Mouse (Mus musculus) urinary bladder, adult 2 months (tissue): ENCODE results near the gene Pold1. TPM values are rescaled to one million over a fixed set of nuclear protein-coding genes. Genes with fewer than 3 reads are reported as not detected.

ENCODE experiments used
- DNase-seq: peaks from one replicate; pipeline ENCODE4 v3.0.0; 2022; ENCODE audit warnings: low spot score
- polyA plus RNA-seq: library from polyadenylated mRNA; depleted of rRNA; stranded (reverse); fragments of >200 nt; gene quantifications from 2 replicates; pipeline ENCODE4 v1.2.3, GENCODE M21; 2012

The Pold1 gene
- polyA plus RNA-seq, 1 experiment: 19.7 TPM

GRCm38 (mm10) chr7:44525126-44525832 is 23.4 kb downstream of the Pold1 start:
- peak; percentile 61 for DNase-seq

GRCm38 (mm10) chr7:44524502-44524901 is 24.1 kb downstream of the Pold1 start, which contains the start of gene Mybpc2:
Mybpc2 (minus strand) TSS chr7:44524656.
- DNase-seq: no peak

- no peak for DNase-seq
Observed at GRCm38 (mm10) chr7:44523056-44523455, 25.6 kb downstream of the Pold1 start.

GRCm38 (mm10) chr7:44521710-44522109 is 26.9 kb downstream of the Pold1 start:
- DNase-seq: no peak

GRCm38 (mm10) chr7:44520990-44521389 is 27.7 kb downstream of the Pold1 start:
- no peak for DNase-seq

GRCm38 (mm10) chr7:44519240-44519913 is 29.3 kb downstream of the Pold1 start:
- no peak for DNase-seq

- no peak for DNase-seq
Observed at GRCm38 (mm10) chr7:44507491-44507890, 41.2 kb downstream of the Pold1 start.

GRCm38 (mm10) chr7:44501563-44502115 is 47.0 kb downstream of the Pold1 start:
- DNase-seq: peak; percentile 38

- peak; percentile 16 for DNase-seq
Observed at GRCm38 (mm10) chr7:44500046-44500445, 48.6 kb downstream of the Pold1 start.

- no peak for DNase-seq
Observed at GRCm38 (mm10) chr7:44498922-44499321, 49.7 kb downstream of the Pold1 start.

- peak; percentile 20 for DNase-seq
Observed at GRCm38 (mm10) chr7:44497361-44498055, 51.1 kb downstream of the Pold1 start.

GRCm38 (mm10) chr7:44496771-44497109 is 51.9 kb downstream of the Pold1 start:
- DNase-seq: no peak

GRCm38 (mm10) chr7:44495992-44496770 is 52.5 kb downstream of the Pold1 start, which contains the start of the genes Emc10 and Fam71e1:
Emc10 (minus strand) TSS chr7:44496529.
Fam71e1 (plus strand) TSS chr7:44496581.
- peak; percentile 98 for DNase-seq

GRCm38 (mm10) chr7:44495086-44495485 is 53.6 kb downstream of the Pold1 start:
- DNase-seq: no peak

GRCm38 (mm10) chr7:44494681-44495080 is 54.0 kb downstream of the Pold1 start:
- peak; percentile 18 for DNase-seq

- peak; percentile 18 for DNase-seq
Observed at GRCm38 (mm10) chr7:44492166-44492826, 56.4 kb downstream of the Pold1 start.

GRCm38 (mm10) chr7:44491391-44491790 is 57.3 kb downstream of the Pold1 start:
- no peak for DNase-seq

- no peak for DNase-seq
Observed at GRCm38 (mm10) chr7:44490281-44490680, 58.4 kb downstream of the Pold1 start.

GRCm38 (mm10) chr7:44488545-44488944 is 60.1 kb downstream of the Pold1 start:
- peak; percentile 15 for DNase-seq

GRCm38 (mm10) chr7:44487936-44488335 is 60.7 kb downstream of the Pold1 start:
- DNase-seq: no peak
